Mouse (Mus musculus) brain, embryonic 14.5 days (tissue): Measurements from ENCODE around the gene Mad2l1bp.

Experiments
- CTCF ChIP-seq: fragments of 200-500 bp; IDR thresholded peaks from 2 replicates; pipeline ENCODE4 v1.5.1; 2012; ENCODE audit warnings: inconsistent platforms, mild to moderate bottlenecking, moderate library complexity, borderline replicate concordance; ENCODE audit not compliant: insufficient read depth, insufficient read length; ENCODE audit errors: extremely low read depth
- POLR2A ChIP-seq: fragments of 200-500 bp; IDR thresholded peaks from 2 replicates; pipeline ENCODE4 v1.6.1; 2012; ENCODE audit warnings: mild to moderate bottlenecking, inconsistent platforms, borderline replicate concordance; ENCODE audit not compliant: poor library complexity, insufficient read depth, insufficient read length, severe bottlenecking; ENCODE audit errors: extremely low read depth

DNA sequence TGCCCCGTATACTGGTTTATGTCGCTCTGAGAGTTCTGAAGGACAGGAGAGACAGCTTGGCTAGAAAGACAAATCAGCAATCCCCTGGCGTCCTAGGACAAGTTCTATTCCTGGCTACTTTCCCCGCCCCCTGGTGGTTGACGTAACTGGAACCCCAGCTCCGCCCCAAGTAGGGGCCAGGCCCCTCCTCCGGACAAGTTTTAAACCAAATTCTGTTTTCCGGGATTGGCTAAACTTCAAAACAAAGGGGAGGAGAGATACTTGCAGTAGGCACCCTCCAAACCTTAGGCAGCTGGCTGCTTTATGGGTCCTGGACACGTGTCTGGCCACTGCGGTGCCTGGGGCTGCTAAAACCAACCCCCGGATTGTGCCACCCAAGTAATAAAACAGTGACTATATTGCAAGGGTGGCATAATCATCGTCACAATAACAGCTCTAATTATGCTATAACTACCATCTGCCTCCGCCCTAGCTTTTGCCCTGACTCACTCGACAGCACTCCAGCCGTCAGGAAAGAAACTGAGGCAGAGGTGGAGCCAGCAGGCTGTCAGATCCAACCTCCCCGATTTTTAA is 6.8 kb upstream of the Mad2l1bp start:
- peak; percentile 49; the same call in 1 of the 2 replicates for TF ChIP-seq CTCF
- no peak for TF ChIP-seq POLR2A
